Mouse (Mus musculus) right cerebral cortex, adult 2 months (tissue): Measurements from ENCODE around the gene Tnni2.

Experiments
- DNase-seq, 2 experiments: peaks; one replicate each; pipeline ENCODE4 v3.0.0; 2021 to 2022; ENCODE audit warnings: low spot score in 2 of 2

Tnni2 gene

GRCm38 (mm10) chr7:142459299-142459691 lies 17.7 kb downstream of the Tnni2 start:
- DNase-seq: no peak

DNA sequence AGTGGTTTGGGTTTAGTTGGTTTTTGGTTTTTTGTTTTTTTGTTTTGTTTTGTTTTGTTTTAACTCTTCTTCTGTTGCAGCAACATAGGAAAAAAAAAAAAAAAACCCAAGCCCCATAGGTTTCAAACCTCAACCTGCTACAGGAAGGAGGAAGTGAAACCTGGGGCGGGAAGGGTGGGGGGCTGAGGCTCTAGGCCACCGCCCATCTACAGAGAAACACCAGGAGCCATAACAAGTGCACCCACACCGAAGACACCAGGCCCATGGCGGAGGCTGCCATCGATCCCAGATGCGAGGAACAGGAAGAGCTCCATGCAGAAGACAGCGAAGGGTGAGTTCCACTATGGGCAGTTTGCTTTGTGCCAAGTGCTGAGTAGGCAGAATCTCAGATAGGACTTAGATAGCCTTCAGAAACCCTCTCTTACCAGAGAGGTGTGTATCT lies 19.0 kb downstream of the Tnni2 start, which contains the start of gene Lsp1:
Gene Lsp1, plus strand, starts transcription at position 174 of the 442 bp plus-strand sequence.
- no peak for DNase-seq

GRCm38 (mm10) chr7:142461446-142461845 lies 19.8 kb downstream of the Tnni2 start:
- DNase-seq: no peak

GRCm38 (mm10) chr7:142462190-142462589 lies 20.6 kb downstream of the Tnni2 start:
- DNase-seq: no peak

GRCm38 (mm10) chr7:142462594-142463078 lies 21.0 kb downstream of the Tnni2 start:
- no peak for DNase-seq

DNA sequence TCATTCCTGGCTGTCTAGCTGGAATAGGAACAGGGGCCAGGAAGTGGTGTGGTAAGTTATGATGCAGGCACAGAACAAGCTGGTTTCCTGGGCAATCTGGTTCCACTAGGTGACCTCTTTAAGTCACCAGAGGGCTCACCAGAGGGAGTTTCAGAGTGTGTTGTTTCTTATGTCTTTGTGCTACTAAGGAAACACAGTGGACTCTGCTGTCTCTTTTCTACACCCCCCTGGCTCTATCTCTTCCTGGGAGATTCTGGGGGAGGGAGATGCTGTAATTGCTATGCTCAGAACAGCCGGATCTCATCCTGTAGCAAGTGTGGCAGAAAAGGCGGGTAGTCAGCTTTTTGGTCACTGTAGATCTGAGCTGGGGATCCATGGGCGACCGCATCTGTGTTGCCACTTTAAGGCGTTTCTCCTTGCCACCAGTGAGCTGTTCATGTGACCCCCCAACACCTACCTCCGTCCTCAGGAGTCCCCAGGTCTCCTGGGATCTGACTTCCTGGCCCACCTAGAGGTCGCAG lies 28.6 kb downstream of the Tnni2 start:
- DNase-seq: peak; percentile 9 to 15

DNA sequence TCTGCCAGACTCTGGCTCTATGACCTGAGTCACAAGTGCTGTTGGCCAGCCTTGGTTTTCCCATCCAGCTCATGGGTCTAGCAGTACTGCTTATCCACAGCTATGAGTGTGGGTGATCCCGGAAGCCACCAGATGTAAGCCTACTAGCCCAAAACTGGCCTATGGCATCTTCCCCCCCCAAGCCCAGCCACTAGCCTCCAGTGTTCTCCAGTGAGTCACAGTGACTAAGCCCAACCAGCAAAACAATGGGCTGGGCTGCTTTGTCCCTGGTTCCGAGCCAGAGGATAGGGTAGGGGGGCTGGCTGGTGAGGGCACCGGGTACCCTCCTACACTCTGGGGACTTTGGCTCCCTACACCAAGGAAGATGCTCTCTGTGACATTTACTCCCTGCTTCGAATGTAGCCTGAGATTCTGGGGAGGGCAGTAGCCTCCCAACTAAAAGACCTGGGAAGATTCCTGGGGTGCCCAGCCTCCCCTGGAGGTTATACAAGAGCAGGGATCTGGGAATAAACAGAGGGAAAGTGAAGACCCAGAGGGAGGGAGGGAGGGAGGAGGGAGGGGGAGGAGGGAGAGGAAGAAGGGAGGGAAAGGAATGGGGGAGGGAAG lies 29.3 kb downstream of the Tnni2 start:
- DNase-seq: no peak

GRCm38 (mm10) chr7:142471414-142471861 lies 29.8 kb downstream of the Tnni2 start:
- DNase-seq: no peak

DNA sequence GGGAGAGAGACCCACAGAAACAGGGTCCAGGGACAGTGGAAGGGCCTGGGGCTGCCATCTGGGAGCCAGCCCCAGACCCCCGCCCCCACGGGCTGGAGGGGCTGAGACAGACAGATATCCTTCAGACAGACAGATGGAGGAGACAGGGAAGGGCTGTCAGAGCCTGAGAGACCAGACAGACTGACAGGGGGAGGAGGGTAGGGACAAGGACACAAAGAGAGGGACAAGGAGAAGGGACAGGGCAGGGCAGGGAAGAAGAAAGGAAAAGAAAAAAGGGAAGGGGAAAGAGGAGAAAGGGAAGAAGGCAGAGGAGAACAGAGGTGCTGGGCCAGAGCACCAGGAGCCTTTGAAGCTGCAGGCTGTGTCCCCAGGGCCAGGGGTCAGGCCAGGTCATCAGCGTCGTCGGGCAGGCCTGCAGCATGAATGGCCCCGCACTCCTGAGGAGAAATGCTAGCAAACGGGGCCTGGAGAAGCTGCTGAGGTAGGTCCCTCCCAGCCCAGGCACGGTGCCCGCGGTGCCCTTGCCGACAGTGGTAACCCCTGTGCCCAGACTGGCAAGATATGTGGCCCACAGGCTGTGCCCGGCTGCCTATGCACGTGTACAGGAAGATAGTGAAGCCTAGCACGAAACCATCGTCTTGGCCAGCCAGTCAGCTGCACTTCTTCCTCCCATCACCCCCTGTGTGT lies 30.4 kb downstream of the Tnni2 start:
- DNase-seq: no peak

DNA sequence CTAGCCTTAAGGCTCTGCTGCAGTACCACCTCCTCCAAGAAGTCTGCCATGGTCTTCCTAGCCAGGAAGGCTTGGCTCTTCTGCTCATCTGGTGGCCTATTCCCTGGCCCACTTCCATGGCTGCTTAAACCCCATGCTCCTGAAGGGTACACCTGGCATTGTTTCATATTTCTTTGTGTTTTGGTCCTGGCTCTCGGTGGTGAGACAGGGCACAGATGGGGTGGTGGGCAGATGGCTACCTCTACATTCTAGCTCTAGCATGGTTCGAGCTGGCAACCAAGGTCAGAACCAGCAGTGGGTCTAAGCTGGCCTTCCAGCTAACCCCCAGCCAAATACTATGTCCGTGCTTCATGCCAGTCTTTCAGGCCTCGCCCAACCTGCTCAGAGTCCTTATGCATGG lies 31.3 kb downstream of the Tnni2 start:
- no peak for DNase-seq

DNA sequence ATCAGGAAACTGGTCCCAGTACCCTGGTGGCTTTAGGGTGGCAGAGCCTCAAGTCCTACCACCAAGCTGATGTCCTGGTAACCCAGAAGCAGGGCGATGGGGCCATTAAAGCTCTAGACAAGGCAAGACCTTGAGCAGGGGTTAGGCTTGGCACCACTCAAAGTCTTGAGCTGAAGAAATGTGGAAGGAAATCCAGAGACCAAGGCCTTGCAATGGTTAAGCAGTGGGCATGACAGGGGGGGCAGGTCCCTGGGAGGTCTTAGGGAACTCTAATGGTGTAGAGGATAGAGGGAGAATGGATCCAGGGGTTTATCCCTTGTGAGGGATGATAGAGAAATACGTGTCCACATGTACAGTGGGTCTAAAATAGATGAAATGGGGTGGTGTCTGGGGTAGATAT lies 31.9 kb downstream of the Tnni2 start:
- no peak for DNase-seq

DNA sequence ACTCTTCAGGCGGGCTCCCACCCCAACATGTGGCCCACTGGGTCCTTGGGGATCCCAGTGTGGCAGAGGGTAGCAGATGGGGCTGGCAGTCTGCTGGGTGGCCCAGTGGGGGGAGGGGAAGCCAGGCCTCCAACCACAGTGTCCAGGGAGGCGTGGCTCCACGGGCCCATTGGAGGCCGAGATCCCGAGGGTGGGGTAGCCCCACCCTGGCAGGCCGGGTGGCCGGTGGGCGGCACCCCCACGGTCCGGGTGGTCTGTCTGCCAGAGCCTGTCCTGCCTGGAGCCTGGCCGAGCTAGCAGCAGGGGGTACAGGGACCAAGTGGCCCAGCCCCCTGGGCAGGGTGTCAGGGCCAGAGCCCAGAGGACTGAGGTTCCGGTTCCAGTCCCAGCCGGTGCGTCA lies 33.2 kb downstream of the Tnni2 start:
- DNase-seq: no peak

- no peak for DNase-seq
Observed at GRCm38 (mm10) chr7:142475641-142476040, 34.0 kb downstream of the Tnni2 start.

GRCm38 (mm10) chr7:142476271-142476670 lies 34.7 kb downstream of the Tnni2 start:
- no peak for DNase-seq

DNA sequence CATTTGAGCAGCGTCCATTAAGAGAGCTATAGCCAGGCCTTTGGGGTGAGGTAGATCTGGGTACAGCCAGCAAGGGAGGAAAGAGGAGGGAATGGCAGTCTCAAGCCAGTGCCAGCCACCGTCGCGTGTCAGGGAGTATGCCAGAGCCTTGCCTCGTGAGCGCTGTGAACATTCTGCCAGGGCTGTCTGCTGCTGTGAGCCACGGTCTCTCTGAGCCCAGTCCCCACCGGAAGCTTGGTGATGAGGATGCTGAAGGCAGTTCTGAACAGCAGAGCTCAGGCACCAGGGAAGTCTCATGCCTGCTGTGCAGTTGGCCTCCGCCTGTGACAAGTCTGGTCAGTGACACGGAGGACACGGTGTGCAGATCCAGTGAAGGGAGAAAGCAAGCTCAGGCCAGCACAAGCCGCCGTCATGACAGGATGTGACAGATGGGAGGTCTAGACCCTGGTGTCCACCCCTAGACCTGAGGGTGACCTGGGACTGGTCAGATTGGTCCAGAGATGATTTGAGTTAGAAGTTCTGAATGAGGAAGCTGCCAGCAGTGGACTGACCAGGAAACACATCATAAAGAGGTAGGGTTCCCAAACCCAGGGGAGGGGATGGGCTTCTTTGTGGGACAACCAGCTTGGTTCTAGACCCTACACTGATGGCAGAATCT lies 35.3 kb downstream of the Tnni2 start:
- peak in 1 of 2 experiments; percentile 17 for DNase-seq

DNA sequence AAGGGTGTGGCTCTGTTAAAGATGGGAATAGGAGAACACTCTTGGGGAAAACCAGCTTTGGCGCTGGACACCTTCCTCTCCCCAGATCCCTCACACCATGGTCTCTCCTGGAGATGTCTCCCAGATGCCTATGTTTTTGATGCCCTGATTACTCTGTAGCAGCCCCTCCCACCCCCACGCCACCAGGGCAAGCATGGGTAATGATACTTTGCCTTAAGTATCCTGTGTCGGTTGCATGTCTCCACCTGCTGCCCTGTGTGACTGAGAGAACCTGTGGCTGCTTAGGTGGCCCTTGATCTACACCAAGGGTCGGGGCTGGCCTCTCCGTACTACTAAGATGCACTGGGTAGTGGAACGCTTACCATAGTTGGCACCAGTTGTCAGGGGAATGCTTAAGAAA lies 36.4 kb downstream of the Tnni2 start:
- DNase-seq: no peak

DNA sequence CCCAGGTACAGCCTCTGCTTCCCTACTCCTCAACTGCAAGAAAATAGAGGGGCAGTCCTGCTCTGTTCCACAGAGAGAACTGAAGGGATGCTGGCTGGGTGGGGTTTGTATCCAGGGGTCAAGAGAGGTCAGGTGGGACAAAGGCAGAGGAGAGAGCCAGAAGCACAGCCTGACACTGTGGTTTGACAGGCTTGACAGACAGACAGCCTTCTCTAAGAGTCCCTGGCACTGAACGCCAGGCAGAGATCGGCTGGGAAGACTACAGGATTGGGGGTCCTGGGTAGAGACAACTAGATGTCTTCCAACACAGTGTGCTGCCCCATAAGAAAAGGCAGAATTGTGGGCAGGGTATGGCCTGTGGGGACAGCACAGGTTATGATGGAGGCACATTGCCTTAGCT lies 37.0 kb downstream of the Tnni2 start:
- DNase-seq: no peak

- DNase-seq: no peak
Observed at GRCm38 (mm10) chr7:142479307-142479706, 37.7 kb downstream of the Tnni2 start.

DNA sequence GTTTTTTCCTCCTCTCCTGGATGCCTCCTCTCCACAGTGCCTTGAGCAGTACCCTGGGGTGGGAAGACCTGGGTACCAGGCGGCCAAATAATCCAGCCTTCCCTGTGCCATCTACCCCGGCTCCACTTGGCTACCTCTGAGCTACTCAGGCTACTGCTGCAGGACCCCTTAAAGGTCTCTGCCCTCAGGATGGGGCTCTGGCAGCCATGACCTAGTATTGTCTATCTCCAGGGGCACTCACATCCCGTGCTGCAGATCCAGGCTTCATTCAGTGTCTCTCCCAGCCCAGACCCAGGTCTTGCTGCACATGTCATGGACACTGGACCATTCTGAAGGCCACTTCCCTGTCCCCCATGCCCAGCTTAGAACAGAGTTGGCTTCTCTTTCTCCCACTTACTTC lies 38.3 kb downstream of the Tnni2 start:
- DNase-seq: no peak

- no peak for DNase-seq
Observed at GRCm38 (mm10) chr7:142480661-142481060, 39.1 kb downstream of the Tnni2 start.

DNA sequence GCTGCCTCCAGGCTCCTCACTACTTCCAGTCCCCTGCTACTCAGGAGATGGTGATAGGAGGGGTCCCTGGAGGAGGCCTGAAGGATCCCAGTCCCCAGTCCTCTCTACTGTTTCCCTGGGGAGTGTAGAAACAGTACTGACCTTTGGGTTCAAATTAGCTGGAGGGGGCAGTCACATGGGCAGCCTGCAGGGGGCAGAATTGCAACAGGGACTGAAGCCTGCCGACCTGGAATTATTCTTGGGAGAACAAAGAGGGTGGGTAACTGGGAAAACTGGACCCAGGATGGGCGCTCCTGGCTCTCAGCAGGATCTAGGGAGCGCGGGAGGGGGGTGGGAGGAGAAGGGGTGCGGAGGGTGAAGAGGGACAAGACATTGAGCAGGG lies 39.6 kb downstream of the Tnni2 start:
- peak in 1 of 2 experiments; percentile 20 for DNase-seq

- DNase-seq: no peak
Observed at GRCm38 (mm10) chr7:142481568-142482255, 40.1 kb downstream of the Tnni2 start.
